Mouse (Mus musculus): ENCODE measurements around the gene Flnb. TPM values are rescaled to one million over a fixed set of nuclear protein-coding genes. Genes with fewer than 3 reads are reported as not detected.
A peak's percentile ranks its signal among the peaks of the same experiment; 100 is the strongest.

Gene Flnb
- polyA plus RNA-seq, 1 experiment from 2014 or later, result 26.8 TPM

DNA sequence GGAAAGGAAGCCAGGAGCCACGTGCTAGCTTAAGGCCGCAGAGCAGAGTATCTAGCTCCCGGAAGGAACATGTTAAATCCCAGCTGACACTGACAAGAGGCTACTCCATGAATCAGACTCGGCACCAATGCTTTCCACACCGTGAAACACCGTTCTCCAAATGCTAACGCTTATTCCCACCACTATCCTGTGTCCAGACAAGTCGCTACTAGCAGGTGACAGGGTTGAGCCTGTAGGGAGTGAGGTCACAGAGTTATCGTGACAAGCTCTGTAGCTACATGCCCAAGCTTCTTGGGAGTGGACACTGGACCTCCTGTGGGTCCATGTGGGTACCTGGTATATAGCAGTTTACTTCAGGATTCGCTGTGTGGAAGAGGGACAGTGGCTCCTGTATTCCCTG is 138.7 kb downstream of the Flnb start:
- Histone ChIP-seq H3K4me2 (ENCODE audit: low read length) (no peak overlapping the region), H3K27me3 (replicated peaks; ENCODE audit: control insufficient read depth, insufficient read depth, low read length) (no peaks in the 10 kb centered on the region), H3K9me3 (ENCODE audit: control insufficient read depth, low read length) (no peaks in the 10 kb centered on the region), H3K9ac (ENCODE audit: low read length) (no peak overlapping the region), H3K36me3 (ENCODE audit: control insufficient read depth, insufficient read depth, low read length) (peaks cover 7% of the 10 kb centered on the region), H3K27ac (ENCODE audit: low read depth) (no peak overlapping the region), H3K4me3 (ENCODE audit: low read depth, low read length) (no peak overlapping the region), H3K4me1 (replicated peaks; ENCODE audit: control insufficient read depth, insufficient read depth, low read length) (peaks cover 16% of the 10 kb centered on the region)
- ATAC-seq (replicated peaks; ENCODE audit: low FRiP score, low TSS enrichment, low read depth) (no peak), DNase-seq (ENCODE audit: low spot score) (no peak)
- 69% methylated on average over 10 of the region's 10 CpGs for WGBS

DNA sequence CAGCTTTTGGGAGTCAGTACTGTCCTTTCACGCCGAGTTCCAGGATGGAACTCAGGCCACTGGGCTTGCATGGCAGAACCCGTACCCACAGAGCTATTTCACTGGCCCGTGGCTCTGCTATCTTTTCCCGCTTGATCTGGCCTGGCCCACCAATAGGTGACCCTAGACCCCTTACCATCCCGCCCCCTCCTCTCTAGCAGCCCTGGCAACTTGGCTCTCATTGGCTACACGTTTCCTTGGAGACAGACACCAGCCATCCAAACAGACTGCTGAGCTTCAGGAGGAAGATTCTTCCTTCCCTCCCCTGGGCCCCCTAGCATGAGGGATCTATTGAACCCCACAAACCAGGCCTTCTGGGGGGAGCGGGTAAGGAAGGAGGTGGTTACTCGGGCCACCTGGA is 139.3 kb downstream of the Flnb start, which contains the start of gene Gm45521:
Gm45521 (plus strand) TSS at position 240 of the 400 bp plus-strand sequence.
- Histone ChIP-seq H3K4me3 (ENCODE audit: low read depth, low read length) (no peak within 1 kb of the TSS), H3K27me3 (replicated peaks; ENCODE audit: control insufficient read depth, insufficient read depth, low read length) (no peaks in the 10 kb centered on the region), H3K9me3 (ENCODE audit: control insufficient read depth, low read length) (no peaks in the 10 kb centered on the region), H3K4me2 (ENCODE audit: low read length) (no peak within 1 kb of the TSS), H3K36me3 (ENCODE audit: control insufficient read depth, insufficient read depth, low read length) (peaks cover under 1% of the 10 kb centered on the region; the same call in 1 of the 2 replicates), H3K9ac (ENCODE audit: low read length) (no peak within 1 kb of the TSS), H3K27ac (ENCODE audit: low read depth) (no peak within 1 kb of the TSS), H3K4me1 (replicated peaks; ENCODE audit: control insufficient read depth, insufficient read depth, low read length) (peaks cover 22% of the 10 kb centered on the region)
- DNase-seq (ENCODE audit: low spot score) (no peak), ATAC-seq (replicated peaks; ENCODE audit: low FRiP score, low TSS enrichment, low read depth) (no peak)
- WGBS, result 47% methylated on average over 9 of the region's 9 CpGs

DNA sequence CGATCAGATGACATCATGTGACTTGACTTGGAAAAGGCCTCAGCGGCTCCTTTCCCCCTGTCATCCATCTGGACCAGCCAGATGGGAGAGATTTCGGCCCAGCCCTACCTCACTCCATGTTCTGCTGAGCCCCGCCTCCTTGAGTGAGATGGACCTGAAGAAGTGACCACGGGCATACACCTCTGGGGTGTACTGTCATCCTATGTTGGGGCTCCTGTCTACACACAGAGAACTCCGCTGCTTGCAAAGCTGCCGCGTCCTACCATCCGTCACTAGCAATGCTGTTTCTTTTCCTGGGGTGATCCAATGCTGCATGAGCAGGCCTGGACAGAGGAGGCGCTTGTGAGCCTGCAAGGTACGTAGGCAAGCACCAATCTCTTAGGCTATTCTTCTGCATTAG is 142.9 kb downstream of the Flnb start:
- DNase-seq (ENCODE audit: low spot score), result no peak
- no peak for ATAC-seq (replicated peaks; ENCODE audit: low FRiP score, low TSS enrichment, low read depth)
- Histone ChIP-seq H3K4me1 (replicated peaks; ENCODE audit: control insufficient read depth, insufficient read depth, low read length) (peaks cover 20% of the 10 kb centered on the region), H3K9ac (ENCODE audit: low read length) (no peak overlapping the region), H3K27ac (ENCODE audit: low read depth) (no peak overlapping the region), H3K27me3 (replicated peaks; ENCODE audit: control insufficient read depth, insufficient read depth, low read length) (no peaks in the 10 kb centered on the region), H3K4me3 (ENCODE audit: low read depth, low read length) (no peak overlapping the region), H3K36me3 (ENCODE audit: control insufficient read depth, insufficient read depth, low read length) (no peaks in the 10 kb centered on the region), H3K9me3 (ENCODE audit: control insufficient read depth, low read length) (no peaks in the 10 kb centered on the region), H3K4me2 (ENCODE audit: low read length) (no peak overlapping the region)
- 58% methylated on average over 11 of the region's 11 CpGs for WGBS

DNA sequence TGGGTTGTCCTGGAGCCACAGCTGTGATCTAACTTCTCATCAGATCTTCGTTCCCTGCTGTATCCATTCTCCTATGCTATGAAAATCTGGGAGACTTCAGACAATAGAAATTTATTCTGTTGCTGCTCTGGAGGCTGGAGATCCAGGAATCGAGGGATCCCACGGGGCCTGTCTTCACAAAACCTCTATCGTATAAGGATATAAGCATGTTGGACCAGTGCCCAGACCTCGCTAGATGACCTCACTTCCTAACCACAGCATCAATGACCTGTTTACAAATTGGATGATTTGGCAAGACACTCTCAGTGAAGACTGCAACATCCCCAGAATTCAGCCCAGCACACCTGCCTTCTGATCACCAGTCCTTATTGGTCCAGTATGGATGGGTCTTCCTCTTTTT is 144.0 kb downstream of the Flnb start:
- H3K9me3 ChIP-seq (ENCODE audit: control insufficient read depth, low read length), result no peaks in the 10 kb centered on the region
- peaks cover 20% of the 10 kb centered on the region for H3K4me1 ChIP-seq (replicated peaks; ENCODE audit: control insufficient read depth, insufficient read depth, low read length)
- H3K27ac ChIP-seq (ENCODE audit: low read depth), result 0 out of 2 replicates have a peak overlapping the region, but pooled peaks have one; percentile 22
- H3K27me3 ChIP-seq (replicated peaks; ENCODE audit: control insufficient read depth, insufficient read depth, low read length), result no peaks in the 10 kb centered on the region
- no peaks in the 10 kb centered on the region for H3K36me3 ChIP-seq (ENCODE audit: control insufficient read depth, insufficient read depth, low read length)
- H3K9ac ChIP-seq (ENCODE audit: low read length), result no peak overlapping the region
- H3K4me3 ChIP-seq (ENCODE audit: low read depth, low read length), result no peak overlapping the region
- 43% methylated on average over 5 of the region's 5 CpGs for WGBS
- H3K4me2 ChIP-seq (ENCODE audit: low read length), result no peak overlapping the region
- DNase-seq (ENCODE audit: low spot score) (no peak), ATAC-seq (replicated peaks; ENCODE audit: low FRiP score, low TSS enrichment, low read depth) (no peak)

DNA sequence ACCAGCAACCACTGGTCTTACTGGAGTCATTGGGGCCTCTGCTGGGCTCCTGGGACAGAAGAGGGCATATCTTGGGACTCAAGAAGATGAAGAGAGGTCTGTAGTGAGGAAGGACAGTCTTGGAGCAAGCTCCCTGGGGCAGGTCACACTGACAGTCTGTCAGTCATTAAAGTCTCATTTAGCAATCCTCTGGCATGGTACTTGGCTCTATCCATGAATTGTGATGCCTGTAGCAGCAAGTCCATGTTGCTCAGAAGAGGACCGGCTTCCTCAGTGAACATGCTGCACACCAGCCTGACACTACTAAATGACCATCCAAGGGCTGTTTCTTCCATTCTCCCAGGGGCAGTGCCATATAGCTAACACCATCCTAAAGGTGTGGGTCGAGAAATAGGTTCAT is 144.9 kb downstream of the Flnb start:
- ATAC-seq (replicated peaks; ENCODE audit: low FRiP score, low TSS enrichment, low read depth) (no peak), DNase-seq (ENCODE audit: low spot score) (no peak)
- no peak overlapping the region for H3K27ac ChIP-seq (ENCODE audit: low read depth)
- no peaks in the 10 kb centered on the region for H3K9me3 ChIP-seq (ENCODE audit: control insufficient read depth, low read length)
- H3K27me3 ChIP-seq (replicated peaks; ENCODE audit: control insufficient read depth, insufficient read depth, low read length), result no peaks in the 10 kb centered on the region
- no peak overlapping the region for H3K9ac ChIP-seq (ENCODE audit: low read length)
- H3K4me2 ChIP-seq (ENCODE audit: low read length), result no peak overlapping the region
- no peaks in the 10 kb centered on the region for H3K36me3 ChIP-seq (ENCODE audit: control insufficient read depth, insufficient read depth, low read length)
- H3K4me3 ChIP-seq (ENCODE audit: low read depth, low read length), result no peak overlapping the region
- peaks cover 20% of the 10 kb centered on the region for H3K4me1 ChIP-seq (replicated peaks; ENCODE audit: control insufficient read depth, insufficient read depth, low read length)
- 94% methylated on average over 2 of the region's 2 CpGs for WGBS

DNA sequence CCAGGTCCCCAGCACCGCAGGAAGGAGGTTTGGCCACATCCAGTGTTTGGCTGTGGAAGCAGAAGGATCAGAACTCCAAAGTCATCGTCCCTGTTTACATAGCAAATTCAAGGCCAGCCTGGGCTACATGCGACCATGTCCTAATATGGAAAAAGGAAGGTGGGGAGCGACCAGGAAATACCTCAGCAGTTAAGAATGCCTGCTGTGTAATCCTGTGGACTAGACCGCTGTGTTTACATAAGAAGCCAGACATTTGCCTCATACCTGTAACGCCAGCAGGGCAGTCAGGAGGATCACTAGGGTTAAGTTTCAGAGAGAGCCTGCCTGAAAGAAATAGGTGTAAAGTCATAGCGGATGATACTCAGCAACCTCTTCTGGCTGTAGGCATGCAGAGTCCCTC is 145.4 kb downstream of the Flnb start:
- H3K4me3 ChIP-seq (ENCODE audit: low read depth, low read length), result no peak overlapping the region
- peaks cover 20% of the 10 kb centered on the region for H3K4me1 ChIP-seq (replicated peaks; ENCODE audit: control insufficient read depth, insufficient read depth, low read length)
- WGBS, result 48% methylated on average over 7 of the region's 7 CpGs
- H3K9me3 ChIP-seq (ENCODE audit: control insufficient read depth, low read length), result no peaks in the 10 kb centered on the region
- peak overlapping the region; percentile 44 for H3K27ac ChIP-seq (ENCODE audit: low read depth)
- no peaks in the 10 kb centered on the region for H3K36me3 ChIP-seq (ENCODE audit: control insufficient read depth, insufficient read depth, low read length)
- H3K27me3 ChIP-seq (replicated peaks; ENCODE audit: control insufficient read depth, insufficient read depth, low read length), result no peaks in the 10 kb centered on the region
- no peak overlapping the region for H3K4me2 ChIP-seq (ENCODE audit: low read length)
- DNase-seq (ENCODE audit: low spot score) (no peak), ATAC-seq (replicated peaks; ENCODE audit: low FRiP score, low TSS enrichment, low read depth) (no peak)
- no peak overlapping the region for H3K9ac ChIP-seq (ENCODE audit: low read length)

DNA sequence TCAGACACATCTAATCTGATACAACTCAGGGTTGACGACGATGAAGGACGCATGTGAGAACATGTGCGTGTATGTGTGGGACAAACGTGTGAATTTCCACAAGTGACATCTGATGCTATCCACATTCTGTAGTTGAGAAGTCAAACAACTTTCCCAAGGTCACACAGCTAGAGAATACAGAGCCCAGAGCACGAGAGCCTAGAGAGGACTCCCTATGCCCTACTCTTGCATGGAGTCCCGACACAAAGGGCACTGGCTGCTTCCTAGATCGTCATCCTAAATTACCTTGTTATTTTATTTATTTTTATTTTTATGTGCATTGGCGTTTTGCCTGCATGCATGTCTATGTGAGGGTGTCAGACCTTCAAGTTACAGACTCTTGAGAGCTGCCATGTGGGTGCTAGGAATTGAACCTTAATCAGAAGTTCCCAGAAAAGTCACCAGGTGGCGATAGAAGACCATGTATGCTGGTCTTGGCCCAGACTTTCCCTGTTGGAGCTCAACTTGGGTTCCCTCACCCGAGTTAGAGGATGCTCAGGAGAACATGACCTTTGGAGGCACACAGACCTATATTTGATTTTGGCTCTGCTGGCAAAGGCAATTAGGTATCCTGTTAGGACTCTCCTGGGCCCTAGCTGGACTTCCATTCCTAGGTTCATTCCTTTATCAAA is 146.6 kb downstream of the Flnb start:
- 49% methylated on average over 11 of the region's 11 CpGs for WGBS

DNA sequence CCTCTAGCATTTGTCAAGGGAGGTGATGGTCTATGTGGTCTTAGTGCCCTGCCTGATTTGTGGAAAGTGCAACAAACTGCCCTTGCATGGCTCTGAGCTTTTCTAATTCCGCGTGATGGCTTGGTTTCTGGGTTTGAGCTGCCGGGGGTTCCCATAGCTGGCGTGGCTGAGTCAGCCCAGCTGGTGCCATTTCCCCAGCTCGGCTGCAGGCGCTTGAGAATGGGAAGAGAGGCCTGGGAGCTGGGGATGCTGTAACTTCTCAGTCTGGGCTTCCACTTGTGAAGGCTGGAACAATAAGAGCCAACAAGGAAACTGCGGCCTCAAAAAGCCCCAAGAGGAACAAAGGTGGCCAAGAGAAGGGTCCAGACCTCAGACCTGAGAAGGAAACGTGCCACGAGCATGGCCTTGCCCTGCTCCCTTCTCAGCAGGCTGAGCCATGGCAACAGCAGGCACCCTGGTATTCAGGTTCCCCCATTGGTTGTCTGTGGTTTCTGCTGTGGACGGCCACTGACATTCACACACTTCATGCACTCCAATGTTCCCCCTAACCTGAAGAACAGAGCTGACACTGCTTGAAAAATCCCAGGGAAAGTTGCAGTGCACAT is 154.2 kb downstream of the Flnb start:
- H3K4me3 ChIP-seq (ENCODE audit: low read depth, low read length), result no peak overlapping the region
- no peaks in the 10 kb centered on the region for H3K27me3 ChIP-seq (replicated peaks; ENCODE audit: control insufficient read depth, insufficient read depth, low read length)
- H3K27ac ChIP-seq (ENCODE audit: low read depth), result 0 out of 2 replicates have a peak overlapping the region, but pooled peaks have one; percentile 35
- no peaks in the 10 kb centered on the region for H3K9me3 ChIP-seq (ENCODE audit: control insufficient read depth, low read length)
- ATAC-seq (replicated peaks; ENCODE audit: low FRiP score, low TSS enrichment, low read depth), result no peak
- H3K4me2 ChIP-seq (ENCODE audit: low read length), result no peak overlapping the region
- DNase-seq (ENCODE audit: low spot score), result no peak
- 50% methylated on average over 10 of the region's 10 CpGs for WGBS
- H3K9ac ChIP-seq (ENCODE audit: low read length), result no peak overlapping the region
- H3K36me3 ChIP-seq (ENCODE audit: control insufficient read depth, insufficient read depth, low read length), result no peaks in the 10 kb centered on the region
- H3K4me1 ChIP-seq (replicated peaks; ENCODE audit: control insufficient read depth, insufficient read depth, low read length), result no peaks in the 10 kb centered on the region

More for the DNA sequence above, 146.6 kb downstream of the Flnb start:
- 0 out of 2 replicates have a peak overlapping the region, but pooled peaks have one; percentile 44 for H3K27ac ChIP-seq (ENCODE audit: low read depth)
- H3K9ac ChIP-seq (ENCODE audit: low read length), result no peak overlapping the region
- H3K27me3 ChIP-seq (replicated peaks; ENCODE audit: control insufficient read depth, insufficient read depth, low read length), result no peaks in the 10 kb centered on the region
- peaks cover 20% of the 10 kb centered on the region for H3K4me1 ChIP-seq (replicated peaks; ENCODE audit: control insufficient read depth, insufficient read depth, low read length)
- ATAC-seq (replicated peaks; ENCODE audit: low FRiP score, low TSS enrichment, low read depth) (peak; percentile 74), DNase-seq (ENCODE audit: low spot score) (peak; percentile 85)
- no peak overlapping the region for H3K4me2 ChIP-seq (ENCODE audit: low read length)
- no peaks in the 10 kb centered on the region for H3K9me3 ChIP-seq (ENCODE audit: control insufficient read depth, low read length)
- no peaks in the 10 kb centered on the region for H3K36me3 ChIP-seq (ENCODE audit: control insufficient read depth, insufficient read depth, low read length)
- H3K4me3 ChIP-seq (ENCODE audit: low read depth, low read length), result no peak overlapping the region

DNA sequence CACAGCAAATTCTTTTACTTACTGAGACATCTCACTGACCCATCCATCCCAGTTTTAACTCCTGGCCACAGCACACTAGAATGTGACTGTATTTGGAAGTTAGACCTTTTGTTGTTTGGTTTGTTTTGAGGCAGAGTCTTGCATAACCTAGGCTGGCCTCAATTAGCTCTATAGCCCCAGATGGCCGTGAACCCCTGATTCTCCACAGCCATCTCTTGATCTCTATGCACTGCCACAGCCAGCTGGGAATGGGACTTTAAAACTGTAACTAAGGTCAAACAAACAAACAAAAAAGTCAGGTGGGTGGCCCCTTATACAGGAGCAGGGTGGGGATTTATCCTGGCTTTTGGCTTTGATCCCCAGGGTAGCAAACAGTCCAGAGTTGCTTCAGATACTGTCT is 156.9 kb downstream of the Flnb start:
- H3K4me2 ChIP-seq (ENCODE audit: low read length), result no peak overlapping the region
- WGBS, result 87% methylated on average over 1 of the region's 1 CpGs
- ATAC-seq (replicated peaks; ENCODE audit: low FRiP score, low TSS enrichment, low read depth), result no peak

More for the DNA sequence above, 156.9 kb downstream of the Flnb start:
- Histone ChIP-seq H3K36me3 (ENCODE audit: control insufficient read depth, insufficient read depth, low read length) (no peaks in the 10 kb centered on the region), H3K4me1 (replicated peaks; ENCODE audit: control insufficient read depth, insufficient read depth, low read length) (no peaks in the 10 kb centered on the region), H3K4me3 (ENCODE audit: low read depth, low read length) (no peak overlapping the region), H3K9ac (ENCODE audit: low read length) (no peak overlapping the region), H3K27ac (ENCODE audit: low read depth) (no peak overlapping the region), H3K27me3 (replicated peaks; ENCODE audit: control insufficient read depth, insufficient read depth, low read length) (no peaks in the 10 kb centered on the region), H3K9me3 (ENCODE audit: control insufficient read depth, low read length) (no peaks in the 10 kb centered on the region)
- DNase-seq (ENCODE audit: low spot score), result no peak
